Mouse (Mus musculus) midbrain, postnatal 0 days (tissue): ENCODE data around the gene Nrp2. TPM values are rescaled to one million over a fixed set of nuclear protein-coding genes. Genes with fewer than 3 reads are reported as not detected.

Experiments
- ATAC-seq: fragments of 200-750 bp; cut with Nextera tagmentation; 2 replicates; pipeline ENCODE4 v1.8.0; 2017; ENCODE audit warnings: moderate number of reproducible peaks, mild to moderate bottlenecking, moderate TSS enrichment, moderate library complexity; ENCODE audit not compliant: low FRiP score
- DNase-seq: peaks from one replicate; pipeline ENCODE4 v3.0.0-alpha.2; 2015; ENCODE audit warnings: low spot score
- H3K27ac ChIP-seq: fragments of 300-500 bp; sonication (generic); 2 replicates; pipeline ENCODE4 v1.5.1; 2014; ENCODE audit warnings: low read depth, mild to moderate bottlenecking, low read length, mixed read lengths
- H3K27me3 ChIP-seq: fragments of 300-500 bp; sonication (generic); 2 replicates; pipeline ENCODE4 v1.6.1; 2014; ENCODE audit warnings: low read length, control low read depth, mixed read lengths; ENCODE audit not compliant: insufficient read depth
- H3K36me3 ChIP-seq: fragments of 300-500 bp; sonication (generic); 2 replicates; pipeline ENCODE4 v1.6.1; 2014; ENCODE audit warnings: low read length, control low read depth, mixed read lengths; ENCODE audit not compliant: insufficient read depth
- H3K4me1 ChIP-seq: fragments of 300-500 bp; sonication (generic); 2 replicates; pipeline ENCODE4 v1.6.1; 2014; ENCODE audit warnings: mild to moderate bottlenecking, control low read depth, antibody characterized with exemption, low read length, mixed read lengths; ENCODE audit not compliant: insufficient read depth
- H3K4me2 ChIP-seq: fragments of 300-500 bp; sonication (generic); 2 replicates; pipeline ENCODE4 v1.6.1; 2014; ENCODE audit warnings: low read depth, mild to moderate bottlenecking, low read length, mixed read lengths; ENCODE audit not compliant: poor library complexity, severe bottlenecking
- H3K4me3 ChIP-seq: fragments of 300-500 bp; sonication (generic); 2 replicates; pipeline ENCODE4 v1.5.1; 2014; ENCODE audit warnings: low read depth, mild to moderate bottlenecking, low read length, moderate library complexity
- H3K9ac ChIP-seq: fragments of 300-500 bp; sonication (generic); replicated peaks from 2 replicates; pipeline ENCODE4 v1.6.1; 2014; ENCODE audit warnings: mild to moderate bottlenecking, low read length, moderate library complexity, mixed read lengths; ENCODE audit not compliant: poor library complexity, severe bottlenecking
- H3K9me3 ChIP-seq: fragments of 300-500 bp; sonication (generic); 2 replicates; pipeline ENCODE4 v1.6.1; 2016; ENCODE audit warnings: low read length, control low read depth
- CTCF ChIP-seq: IDR thresholded peaks from 2 replicates; pipeline ENCODE4 v1.5.1; 2016; ENCODE audit warnings: antibody characterized with exemption, mild to moderate bottlenecking
- WGBS: fragments of 180-500 bp; shearing (Covaris S2); extraction: QIAGEN DNeasy Blood & Tissue Kit; methylation state at CpG from one replicate; pipeline ENCODE4 v1.1.7; 2014; 5-methylcytosine and 5-hydroxymethylcytosine counted together
- polyA plus RNA-seq: library from polyadenylated mRNA; unstranded; fragments of >200 nt; fragmentation: Nextera tagmentation; extraction: Ambion mirVana; gene quantifications from 2 replicates; pipeline ENCODE4 v1.2.1, GENCODE M21; 2015
- total RNA-seq: library from RNA; depleted of rRNA; stranded (reverse); fragments of >200 nt; gene quantifications from 2 replicates; pipeline ENCODE4 v1.2.3, GENCODE M21; 2014

Nrp2 gene
- total and polyA plus RNA-seq, 2 experiments from 2014 or later: 17.1 to 56.7 TPM

GRCm38 (mm10) chr1:62850990-62851940 is 148.2 kb downstream of the Nrp2 start:
- Histone ChIP-seq H3K27me3 (no peaks in the 10 kb centered on the region), H3K4me3 (no peak overlapping the region), H3K27ac (no peak overlapping the region), H3K36me3 (no peaks in the 10 kb centered on the region), H3K4me2 (no peak overlapping the region), H3K9me3 (no peaks in the 10 kb centered on the region), H3K4me1 (no peaks in the 10 kb centered on the region), H3K9ac (no peak overlapping the region)
- ATAC-seq (0 out of 2 replicates have a peak, but pooled peaks have one; percentile 13), DNase-seq (no peak)
- no peak for TF ChIP-seq CTCF
- WGBS: 26% methylated on average over 8 of the region's 8 CpGs

GRCm38 (mm10) chr1:62853362-62853761 is 150.3 kb downstream of the Nrp2 start:
- Histone ChIP-seq H3K27me3 (no peaks in the 10 kb centered on the region), H3K4me2 (no peak overlapping the region), H3K4me3 (no peak overlapping the region), H3K36me3 (no peaks in the 10 kb centered on the region), H3K4me1 (no peaks in the 10 kb centered on the region), H3K27ac (no peak overlapping the region), H3K9me3 (no peaks in the 10 kb centered on the region), H3K9ac (no peak overlapping the region)
- 84% methylated on average over 9 of the region's 9 CpGs for WGBS
- no peak for TF ChIP-seq CTCF
- ATAC-seq: no peak
- no peak for DNase-seq

GRCm38 (mm10) chr1:62853996-62854395 is 150.9 kb downstream of the Nrp2 start:
- Histone ChIP-seq H3K4me1 (no peaks in the 10 kb centered on the region), H3K4me2 (no peak overlapping the region), H3K9me3 (no peaks in the 10 kb centered on the region), H3K36me3 (no peaks in the 10 kb centered on the region), H3K27me3 (no peaks in the 10 kb centered on the region), H3K4me3 (no peak overlapping the region), H3K27ac (no peak overlapping the region), H3K9ac (no peak overlapping the region)
- TF ChIP-seq CTCF: no peak
- ATAC-seq (no peak), DNase-seq (no peak)
- 85% methylated on average over 4 of the region's 4 CpGs for WGBS

- Histone ChIP-seq H3K4me2 (no peak overlapping the region), H3K36me3 (no peaks in the 10 kb centered on the region), H3K27me3 (no peaks in the 10 kb centered on the region), H3K4me3 (no peak overlapping the region), H3K27ac (no peak overlapping the region), H3K4me1 (no peaks in the 10 kb centered on the region), H3K9me3 (no peaks in the 10 kb centered on the region), H3K9ac (no peak overlapping the region)
- no peak for ATAC-seq
- 38% methylated on average over 2 of the region's 2 CpGs for WGBS
- no peak for TF ChIP-seq CTCF
- DNase-seq: peak; percentile 28
Observed at GRCm38 (mm10) chr1:62859098-62859497, 156.0 kb downstream of the Nrp2 start.

GRCm38 (mm10) chr1:62859556-62860300 is 156.6 kb downstream of the Nrp2 start:
- Histone ChIP-seq H3K9ac (no peak overlapping the region), H3K27ac (no peak overlapping the region), H3K27me3 (no peaks in the 10 kb centered on the region), H3K4me2 (no peak overlapping the region), H3K9me3 (no peaks in the 10 kb centered on the region), H3K4me3 (no peak overlapping the region), H3K4me1 (no peaks in the 10 kb centered on the region), H3K36me3 (no peaks in the 10 kb centered on the region)
- no peak for DNase-seq
- ATAC-seq: no peak
- 72% methylated on average over 9 of the region's 9 CpGs for WGBS
- TF ChIP-seq CTCF: no peak

GRCm38 (mm10) chr1:62860327-62860726 is 157.2 kb downstream of the Nrp2 start:
- no peak overlapping the region for H3K4me2 ChIP-seq
- no peaks in the 10 kb centered on the region for H3K9me3 ChIP-seq
- H3K9ac ChIP-seq: no peak overlapping the region
- H3K4me3 ChIP-seq: no peak overlapping the region
- ATAC-seq: no peak
- H3K36me3 ChIP-seq: no peaks in the 10 kb centered on the region
- no peak overlapping the region for H3K27ac ChIP-seq
- no peak for TF ChIP-seq CTCF
- no peaks in the 10 kb centered on the region for H3K27me3 ChIP-seq
- WGBS: 57% methylated on average over 5 of the region's 5 CpGs
- H3K4me1 ChIP-seq: no peaks in the 10 kb centered on the region
- peak; percentile 72 for DNase-seq
